Mouse (Mus musculus) spleen, adult 2 months (tissue): ENCODE data around the gene Tmem8. TPM values are rescaled to one million over a fixed set of nuclear protein-coding genes. Genes with fewer than 3 reads are reported as not detected.
A peak's percentile ranks its signal among the peaks of the same experiment; 100 is the strongest.

ENCODE experiments used
- DNase-seq, 2 experiments: peaks; one replicate each; pipeline versions ENCODE4 v3.0.0 to v3.0.0-alpha.2; 2012 to 2021; ENCODE audit warnings: low spot score in 2 of 2, low read depth in 1 of 2
- H3K27ac ChIP-seq: fragments of 200-500 bp; 2 replicates; pipeline ENCODE4 v1.5.1; 2012; ENCODE audit warnings: low read length, inconsistent platforms; ENCODE audit not compliant: insufficient read depth
- H3K27me3 ChIP-seq: fragments of 200-500 bp; 2 replicates; pipeline ENCODE4 v1.6.1; 2012; ENCODE audit warnings: mild to moderate bottlenecking, moderate library complexity, low read length, inconsistent platforms; ENCODE audit not compliant: control insufficient read depth, insufficient read depth
- H3K36me3 ChIP-seq: fragments of 200-500 bp; 2 replicates; pipeline ENCODE4 v1.6.1; 2012; ENCODE audit warnings: mild to moderate bottlenecking, low read length, inconsistent platforms; ENCODE audit not compliant: control insufficient read depth, insufficient read depth
- H3K4me1 ChIP-seq: fragments of 200-500 bp; 2 replicates; pipeline ENCODE4 v1.6.1; 2011; ENCODE audit warnings: inconsistent platforms; ENCODE audit not compliant: control insufficient read depth, insufficient read depth, insufficient read length
- H3K4me3 ChIP-seq: fragments of 200-500 bp; 2 replicates; pipeline ENCODE4 v1.5.1; 2011; ENCODE audit warnings: mild to moderate bottlenecking, inconsistent platforms; ENCODE audit not compliant: insufficient read depth, insufficient read length; ENCODE audit errors: extremely low read depth
- CTCF ChIP-seq: fragments of 200-500 bp; IDR thresholded peaks from 2 replicates; pipeline ENCODE4 v1.5.1; 2011; ENCODE audit warnings: mild to moderate bottlenecking, inconsistent platforms; ENCODE audit not compliant: insufficient read depth, insufficient read length, insufficient replicate concordance; ENCODE audit errors: extremely low read depth
- POLR2A ChIP-seq: fragments of 200-500 bp; IDR thresholded peaks from 2 replicates; pipeline ENCODE4 v1.6.1; 2011; ENCODE audit warnings: low read depth, low read length, inconsistent platforms
- WGBS: fragments of 180-500 bp; shearing (Covaris S2); methylation state at CpG from one replicate; pipeline ENCODE4 v1.1.7; 2018; 5-methylcytosine and 5-hydroxymethylcytosine counted together
- polyA plus RNA-seq: library from polyadenylated mRNA; depleted of rRNA; stranded (reverse); fragments of >200 nt; gene quantifications from 2 replicates; pipeline ENCODE4 v1.2.3, GENCODE M21; 2012

The Tmem8 gene
- polyA plus RNA-seq, 1 experiment, result 44.9 TPM

DNA sequence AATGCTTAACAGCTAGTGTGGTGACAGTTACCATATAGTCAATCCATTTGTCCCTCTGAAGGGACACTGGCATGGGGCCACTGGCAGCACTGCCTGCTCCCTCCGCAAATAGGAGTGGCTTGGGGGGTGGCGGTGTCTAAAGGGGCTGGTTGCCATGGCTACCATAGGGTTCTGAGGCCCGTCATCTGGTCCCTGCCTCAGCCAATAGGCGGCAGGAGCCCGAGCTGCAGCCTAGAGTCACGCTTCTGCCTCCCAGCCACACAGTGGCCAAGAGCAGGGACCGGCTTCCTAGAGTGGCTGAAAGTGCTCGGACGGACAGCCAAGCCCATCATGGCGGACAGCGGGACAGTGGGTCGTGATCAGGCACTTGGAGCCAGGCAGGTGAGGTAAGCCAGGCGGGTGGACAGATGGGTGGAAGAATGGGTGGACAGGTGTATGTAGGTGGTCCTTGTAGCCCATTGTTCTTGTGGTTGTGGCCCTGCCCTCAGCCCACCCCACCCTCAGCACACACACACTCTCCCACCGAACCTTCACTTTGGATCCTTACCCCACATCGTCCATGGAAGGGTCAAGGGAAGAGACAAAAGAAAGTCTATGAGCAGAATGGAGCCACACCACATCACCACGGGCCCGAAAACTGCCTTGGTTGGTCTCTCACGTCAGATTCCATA is 18.1 kb downstream of the Tmem8 start:
- TF ChIP-seq POLR2A (no peak), CTCF (no peak)
- 96% methylated on average over 18 of the region's 18 CpGs for WGBS
- H3K36me3 ChIP-seq, result peaks cover 6% of the 10 kb centered on the region
- DNase-seq, result no peak
- H3K27me3 ChIP-seq, result no peaks in the 10 kb centered on the region
- no peak overlapping the region for H3K27ac ChIP-seq
- H3K4me3 ChIP-seq, result no peak overlapping the region
- H3K4me1 ChIP-seq, result no peaks in the 10 kb centered on the region; the same call in 1 of the 2 replicates

DNA sequence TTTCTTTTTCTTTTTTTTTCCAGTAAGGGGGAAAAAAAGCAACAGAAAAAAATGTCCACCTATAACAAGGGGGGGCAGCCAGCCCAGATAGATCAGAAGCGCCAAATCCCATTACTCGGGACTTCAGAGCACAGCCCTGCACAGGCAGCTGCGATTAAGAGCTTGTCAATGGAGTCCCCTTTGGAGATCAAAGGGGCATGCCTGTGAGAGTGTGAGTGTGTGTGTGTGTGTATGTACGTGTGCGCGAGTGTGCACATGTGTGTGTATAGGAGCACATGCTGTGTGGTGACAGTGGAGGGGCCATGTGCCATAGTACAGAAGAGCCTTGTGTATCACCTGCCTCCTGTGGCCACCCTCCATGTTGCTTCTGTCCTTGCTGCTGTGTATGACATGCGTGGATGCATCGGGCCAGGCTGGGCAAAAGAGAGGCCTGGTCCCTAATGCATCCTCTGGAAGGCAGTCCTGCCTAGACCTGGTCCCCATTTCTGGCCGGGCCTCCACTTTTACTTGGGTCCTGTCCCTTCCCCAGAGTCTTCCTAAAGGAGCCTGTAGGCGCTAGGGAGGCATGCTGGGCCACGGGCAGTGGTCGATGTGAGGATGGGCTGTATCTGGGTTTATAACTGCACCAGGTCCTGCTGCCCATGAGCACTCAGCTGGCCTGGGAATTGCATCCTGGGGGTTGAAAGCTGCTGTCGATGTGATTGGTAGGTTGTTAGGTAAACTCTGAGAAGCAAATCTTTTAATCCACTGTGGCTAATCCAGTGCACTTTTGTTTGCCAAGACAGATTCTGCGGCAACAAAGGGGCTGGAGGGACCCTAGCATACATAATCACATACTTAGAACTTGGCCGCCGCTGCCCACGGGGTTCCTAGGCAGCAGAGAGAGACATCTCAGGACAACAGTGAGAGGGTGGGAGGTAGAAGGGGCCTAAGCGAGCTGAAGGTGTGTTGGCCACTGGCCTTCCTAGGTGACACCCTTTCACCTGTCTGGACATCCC is 19.1 kb downstream of the Tmem8 start:
- Histone ChIP-seq H3K27me3 (no peaks in the 10 kb centered on the region), H3K4me3 (no peak overlapping the region), H3K27ac (no peak overlapping the region), H3K36me3 (no peaks in the 10 kb centered on the region; the same call in none of the 2 replicates), H3K4me1 (no peaks in the 10 kb centered on the region; the same call in 1 of the 2 replicates)
- TF ChIP-seq CTCF (no peak), POLR2A (no peak)
- 94% methylated on average over 18 of the region's 18 CpGs for WGBS
- DNase-seq, result no peak

DNA sequence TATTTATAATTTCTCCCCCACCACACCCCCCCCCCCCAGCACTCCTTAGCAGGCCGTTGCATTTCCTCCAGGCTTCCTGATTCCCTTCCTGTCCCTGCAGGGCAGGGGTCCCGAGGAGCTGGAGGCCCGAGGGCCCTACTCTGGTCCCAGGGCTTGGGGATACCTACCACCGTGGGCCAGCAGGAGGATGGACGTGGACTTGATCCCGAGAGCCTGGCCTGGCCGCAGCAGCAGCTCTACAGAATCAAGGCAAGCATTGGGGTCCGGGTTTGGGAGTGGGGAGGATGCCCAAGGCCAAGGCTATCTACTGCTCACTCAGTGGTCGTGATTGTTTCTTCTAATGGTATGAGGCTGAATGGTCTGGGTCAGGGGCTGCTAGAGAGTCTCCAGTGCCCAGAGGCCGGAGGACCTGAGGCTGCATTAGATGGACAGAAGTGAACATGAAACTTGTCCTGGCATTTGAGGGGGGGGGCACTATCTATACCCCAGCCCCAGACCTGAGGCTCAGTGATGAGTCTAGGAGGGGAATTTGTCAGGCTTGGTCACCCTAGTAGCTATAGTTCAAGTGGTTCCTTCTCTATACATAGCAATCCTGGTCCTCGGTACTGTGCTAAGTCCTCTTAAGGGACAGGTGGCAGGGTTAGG is 24.1 kb downstream of the Tmem8 start:
- DNase-seq, result no peak
- 79% methylated on average over 11 of the region's 11 CpGs for WGBS

DNA sequence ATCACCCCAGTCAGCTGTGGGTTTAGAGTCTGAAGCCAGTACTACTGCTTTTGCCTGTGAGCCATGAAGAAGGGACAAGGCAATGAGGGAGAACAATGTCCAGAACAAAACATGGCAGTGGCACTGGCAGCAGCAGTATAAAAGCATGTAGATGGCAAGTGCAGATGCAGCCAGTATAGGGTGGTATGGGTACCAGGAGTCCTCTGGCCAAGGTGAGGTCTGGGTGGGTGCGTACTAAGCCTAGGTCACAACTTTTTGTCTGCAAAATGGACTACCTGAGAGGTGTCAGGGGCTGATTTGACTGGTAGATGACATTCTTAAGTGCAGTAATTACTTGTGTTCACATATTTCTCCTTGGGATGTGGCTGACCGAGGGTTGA is 24.6 kb downstream of the Tmem8 start:
- no peak for TF ChIP-seq CTCF
- TF ChIP-seq POLR2A, result no peak
- H3K36me3 ChIP-seq, result no peaks in the 10 kb centered on the region
- no peak overlapping the region for H3K4me3 ChIP-seq
- no peaks in the 10 kb centered on the region for H3K27me3 ChIP-seq
- H3K27ac ChIP-seq, result peak overlapping the region; percentile 36; the same call in 1 of the 2 replicates
- H3K4me1 ChIP-seq, result peaks cover 2% of the 10 kb centered on the region; the same call in 1 of the 2 replicates
- no peak for DNase-seq
- WGBS, result 70% methylated on average over 2 of the region's 2 CpGs

More for the DNA sequence above, 24.1 kb downstream of the Tmem8 start:
- Histone ChIP-seq H3K4me1 (peaks cover 2% of the 10 kb centered on the region; the same call in 1 of the 2 replicates), H3K36me3 (no peaks in the 10 kb centered on the region), H3K4me3 (no peak overlapping the region), H3K27me3 (no peaks in the 10 kb centered on the region), H3K27ac (no peak overlapping the region)
- TF ChIP-seq POLR2A (no peak), CTCF (no peak)

DNA sequence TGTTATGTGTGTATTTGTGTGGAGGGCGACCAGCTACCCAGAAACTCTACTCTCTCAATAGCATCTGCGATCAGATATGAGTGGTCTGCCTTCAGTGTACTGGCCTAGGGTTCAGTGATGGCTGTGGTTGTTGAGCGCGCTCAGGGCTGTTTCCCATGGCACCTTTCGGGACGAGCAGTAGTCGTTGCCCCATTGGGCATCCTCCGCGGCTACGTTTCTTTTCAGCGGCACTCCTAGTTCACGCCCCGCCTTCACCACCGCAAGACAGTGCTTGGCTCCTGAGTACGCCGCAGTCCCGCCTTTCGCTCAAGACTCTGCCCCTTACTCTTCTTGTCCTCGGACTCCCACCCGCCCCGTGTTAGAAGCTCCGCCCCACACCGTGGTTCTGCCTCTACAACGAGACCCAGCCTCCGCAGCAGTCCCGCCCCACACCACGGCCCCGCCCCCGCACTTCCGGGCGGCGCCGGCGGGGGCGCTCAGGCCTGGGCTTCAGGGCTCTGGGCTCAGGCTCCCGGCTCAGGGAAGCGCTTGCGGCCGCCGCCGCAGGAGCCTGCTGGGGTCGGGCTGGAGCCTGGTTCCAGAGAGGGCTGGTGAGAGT is 25.2 kb downstream of the Tmem8 start, which contains the start of gene Axin1:
Axin1 (plus strand) TSS at position 450 of the 598 bp plus-strand sequence.
- DNase-seq, result peak; percentile 92 to 93
- Histone ChIP-seq H3K4me3 (peak within 1 kb of the TSS; percentile 90), H3K4me1 (peaks cover 2% of the 10 kb centered on the region; the same call in 1 of the 2 replicates), H3K27ac (peak within 1 kb of the TSS; percentile 84), H3K27me3 (no peaks in the 10 kb centered on the region), H3K36me3 (peaks cover 4% of the 10 kb centered on the region; the same call in 1 of the 2 replicates)
- peak; percentile 43; the same call in 1 of the 2 replicates for TF ChIP-seq CTCF
- peak; percentile 57 for TF ChIP-seq POLR2A
- 2% methylated on average over 42 of the region's 42 CpGs for WGBS

DNA sequence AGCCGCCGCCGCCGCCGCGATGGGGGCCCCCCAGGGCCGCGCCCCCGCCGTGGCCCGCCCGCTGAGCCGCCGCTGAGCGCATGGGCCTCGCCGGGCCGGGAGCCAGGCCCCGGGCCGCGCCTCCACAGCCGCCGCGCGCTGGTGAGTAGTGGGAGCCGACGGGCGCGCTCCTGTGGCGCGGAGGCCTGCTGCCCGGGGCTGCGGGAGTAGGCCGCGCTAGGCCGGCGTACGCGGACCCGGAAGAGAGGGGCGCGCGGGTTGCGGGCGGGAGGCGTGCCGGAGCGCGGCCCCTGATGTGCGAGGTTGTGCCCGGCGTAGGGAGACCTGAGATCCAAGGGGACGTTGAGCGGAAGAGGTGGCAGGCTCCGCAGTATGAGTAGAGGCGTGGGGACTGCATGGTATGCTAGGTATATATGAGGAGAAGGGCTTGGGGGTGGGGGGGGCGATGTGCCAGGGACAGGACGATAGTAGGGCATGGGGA is 25.8 kb downstream of the Tmem8 start:
- H3K27me3 ChIP-seq, result no peaks in the 10 kb centered on the region
- peak overlapping the region; percentile 90 for H3K4me3 ChIP-seq
- peaks cover 2% of the 10 kb centered on the region; the same call in 1 of the 2 replicates for H3K4me1 ChIP-seq
- TF ChIP-seq CTCF, result no peak
- no peak for TF ChIP-seq POLR2A
- WGBS, result under 1% methylated on average over 57 of the region's 58 CpGs
- peak in 1 of 2 experiments; percentile 27 for DNase-seq
- H3K27ac ChIP-seq, result peak overlapping the region; percentile 84
- peaks cover 4% of the 10 kb centered on the region; the same call in 1 of the 2 replicates for H3K36me3 ChIP-seq
